Mouse (Mus musculus) urinary bladder, adult 18-20 months (tissue): ENCODE data around the gene Prss57.

Source experiments
- DNase-seq, 2 experiments: peaks; one replicate each; pipeline ENCODE4 v3.0.0; 2022; ENCODE audit warnings: low spot score in 2 of 2, mixed read lengths in 2 of 2

Prss57 gene

DNA sequence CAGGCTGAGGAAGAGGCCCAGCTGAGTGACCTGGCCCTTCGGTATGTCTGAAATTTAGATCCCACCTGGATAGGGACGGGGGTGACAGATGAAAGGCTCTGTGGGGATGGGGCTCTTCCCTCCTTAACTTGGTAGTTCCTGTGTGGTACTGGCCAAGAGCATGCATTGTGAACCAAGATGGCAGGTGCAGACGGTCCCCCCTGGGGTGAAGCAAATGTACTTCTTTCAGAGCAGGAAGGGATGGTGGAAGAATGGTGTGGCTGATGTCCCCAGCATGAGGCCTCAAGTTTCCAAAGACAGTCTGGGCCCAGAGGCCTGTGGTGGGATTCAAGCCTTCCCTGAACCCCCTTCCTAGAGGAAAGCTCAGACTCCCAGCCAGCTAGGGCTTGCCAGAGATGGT lies 34.9 kb downstream of the Prss57 start:
- DNase-seq = no peak

DNA sequence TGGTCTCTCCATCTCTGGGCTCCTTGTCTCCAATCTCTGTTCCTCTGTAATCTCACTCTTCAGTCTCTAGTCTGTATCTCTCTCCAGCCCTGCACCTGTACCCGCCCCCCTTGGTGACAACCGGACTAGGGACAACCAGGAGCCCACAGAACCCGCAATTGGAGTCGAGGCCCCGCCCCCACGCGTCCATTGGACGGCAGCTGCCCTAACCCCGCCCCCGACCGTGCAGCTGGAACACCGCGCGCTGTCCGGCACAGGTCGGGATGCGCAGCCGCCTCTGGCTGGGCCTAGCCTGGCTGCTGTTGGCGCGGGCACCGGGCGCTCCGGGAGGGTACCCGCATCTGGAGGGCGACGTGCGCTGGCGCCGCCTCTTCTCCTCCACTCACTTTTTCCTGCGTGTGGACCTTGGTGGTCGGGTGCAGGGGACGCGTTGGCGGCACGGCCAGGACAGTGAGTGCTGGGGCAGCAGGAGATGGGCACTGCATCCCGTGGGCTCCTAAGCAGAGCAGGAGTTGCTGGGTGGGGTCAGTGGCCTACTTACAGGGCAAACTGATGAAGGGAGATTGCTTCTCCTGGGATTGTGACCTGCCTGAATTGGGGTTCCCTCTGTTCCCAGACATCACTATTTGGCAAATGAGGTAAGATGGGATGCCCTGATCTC lies 35.8 kb downstream of the Prss57 start, which contains the start of gene Fgf22:
Gene Fgf22 (plus strand): TSS at position 221 of the 661 bp plus-strand sequence.
- DNase-seq = peak in 1 of 2 experiments; percentile 39

DNA sequence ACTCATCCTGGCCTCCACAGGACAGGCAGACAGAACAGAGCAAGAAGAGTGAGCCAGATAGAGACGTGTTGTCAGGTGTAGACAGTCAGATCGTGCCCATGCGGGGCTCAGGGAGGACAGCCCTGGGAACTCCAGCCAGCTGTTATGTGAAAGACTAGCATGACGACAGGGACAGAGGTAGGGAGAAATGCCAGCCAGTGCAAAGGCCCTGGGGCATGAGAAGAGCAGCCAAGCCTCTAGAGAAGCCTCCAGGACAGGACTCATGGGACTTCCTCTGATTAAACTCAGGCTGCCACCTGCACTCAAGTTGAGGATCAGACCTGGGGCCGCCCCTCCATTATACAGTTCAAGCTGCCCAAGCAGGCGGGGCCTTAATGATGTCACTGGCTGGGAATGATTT lies 42.3 kb downstream of the Prss57 start:
- no peak for DNase-seq

DNA sequence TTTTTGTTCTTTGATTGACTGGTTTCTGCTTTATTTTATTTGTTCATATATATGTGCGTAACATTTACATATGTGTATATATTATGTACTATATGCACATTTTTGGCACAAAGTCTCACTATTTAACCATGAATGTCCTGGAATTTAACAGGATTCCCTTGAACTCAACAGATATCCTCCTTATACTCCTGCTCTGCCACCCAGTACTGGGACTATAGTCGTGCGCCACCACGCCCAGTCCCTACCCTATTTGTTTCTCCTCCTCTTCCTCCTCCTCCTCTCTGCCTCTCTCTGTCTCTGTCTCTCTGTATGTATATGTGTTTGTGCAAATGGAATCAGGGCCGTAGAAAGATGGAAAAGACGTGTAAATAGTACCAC lies 44.0 kb downstream of the Prss57 start:
- no peak for DNase-seq

DNA sequence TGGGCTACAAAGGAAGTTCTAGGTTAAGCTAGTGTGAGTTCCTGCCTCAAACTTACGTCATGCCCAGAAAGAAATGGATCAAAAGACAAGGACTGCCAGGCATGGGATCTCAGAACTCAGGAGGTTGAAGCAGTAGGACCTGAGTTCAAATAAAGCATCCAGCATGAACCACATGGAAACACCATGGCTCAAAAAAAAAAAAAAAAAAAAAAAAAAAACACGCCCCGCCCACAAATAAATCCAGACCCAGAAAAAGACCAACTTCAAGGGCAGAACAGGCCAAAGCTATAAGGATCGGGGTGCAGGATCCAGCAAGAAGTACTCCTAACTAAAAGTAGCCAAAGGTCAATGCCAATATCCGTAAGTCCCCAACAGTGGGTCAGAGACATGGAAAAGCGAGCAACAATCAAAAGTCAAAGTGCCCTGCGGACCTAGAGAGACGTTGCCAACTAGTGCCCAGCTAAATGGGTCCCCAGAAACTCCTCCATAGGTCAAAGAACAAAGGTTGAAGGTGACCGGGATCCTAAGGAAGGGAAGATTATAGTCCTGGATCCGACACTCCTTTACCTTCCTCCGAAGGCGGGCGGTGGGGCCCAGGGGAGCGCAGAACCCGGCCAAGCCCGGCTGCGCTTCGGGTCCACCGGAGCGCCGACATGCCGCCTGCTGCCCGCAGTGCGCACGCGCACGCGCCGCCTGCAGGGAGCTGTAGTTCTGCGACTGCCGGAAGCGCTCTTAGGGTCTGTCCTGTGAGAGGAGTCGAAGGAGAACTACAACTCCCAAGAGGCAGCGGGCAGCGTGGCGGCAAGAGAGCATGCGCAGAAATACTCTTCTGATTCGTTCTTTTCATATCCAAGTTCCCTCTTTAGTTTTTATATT lies 44.6 kb downstream of the Prss57 start, which contains the start of gene Polrmt:
Gene Polrmt (minus strand): TSS at position 684 of the 876 bp plus-strand sequence.
- DNase-seq = peak; percentile 86 to 95

DNA sequence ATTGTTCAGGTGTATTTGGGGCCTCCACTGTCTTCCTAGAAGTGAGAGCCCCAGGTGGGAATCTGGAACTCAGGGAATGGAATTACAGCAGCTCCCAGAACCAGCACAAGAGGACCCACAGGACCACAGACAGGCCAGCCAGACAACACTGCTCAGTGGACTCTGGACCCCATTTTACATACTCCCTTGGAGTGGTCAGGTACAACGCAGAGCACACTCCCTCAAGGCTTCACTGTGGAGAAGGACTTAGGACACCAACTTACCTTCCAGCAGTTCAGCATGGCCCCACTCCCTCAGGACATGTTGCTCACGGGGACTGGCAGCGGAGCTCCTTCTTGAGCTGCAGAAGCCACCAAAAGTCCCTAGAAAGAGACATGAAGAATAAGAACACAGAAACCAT lies 45.4 kb downstream of the Prss57 start:
- no peak for DNase-seq

DNA sequence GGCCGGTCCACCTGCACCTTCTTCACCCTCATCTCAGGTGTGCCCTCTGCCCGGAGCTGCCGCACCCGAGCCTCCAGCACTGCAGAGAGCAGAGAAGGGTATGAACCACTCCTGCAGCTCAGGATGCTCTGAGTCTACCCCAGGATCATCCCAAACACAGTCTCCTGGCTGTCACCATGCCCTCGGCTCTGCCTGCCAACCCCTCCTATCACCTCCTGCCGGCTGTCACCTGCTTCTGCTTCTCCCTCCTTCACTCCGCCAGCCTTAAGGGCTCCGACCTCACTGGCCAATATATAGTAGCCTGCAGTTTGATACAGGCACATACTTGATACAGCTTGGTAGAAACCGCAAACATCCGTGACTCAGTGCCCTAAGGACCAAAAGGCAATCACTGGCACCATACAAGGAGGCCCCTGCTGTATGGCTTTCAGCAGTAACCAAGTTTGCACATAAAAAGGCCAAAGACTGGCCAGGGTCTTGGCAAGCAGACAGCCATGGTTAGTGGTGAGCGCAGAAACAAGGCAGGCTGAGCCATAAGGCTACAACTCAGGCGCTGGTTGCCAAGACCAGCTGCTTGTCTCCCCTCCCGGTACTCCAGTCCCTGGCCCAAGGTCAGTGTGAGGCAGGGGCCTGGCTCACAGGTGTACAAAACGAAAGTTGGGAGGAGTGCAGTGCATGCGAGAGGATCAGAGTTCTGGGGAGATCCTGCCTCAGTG lies 47.0 kb downstream of the Prss57 start:
- no peak for DNase-seq

DNA sequence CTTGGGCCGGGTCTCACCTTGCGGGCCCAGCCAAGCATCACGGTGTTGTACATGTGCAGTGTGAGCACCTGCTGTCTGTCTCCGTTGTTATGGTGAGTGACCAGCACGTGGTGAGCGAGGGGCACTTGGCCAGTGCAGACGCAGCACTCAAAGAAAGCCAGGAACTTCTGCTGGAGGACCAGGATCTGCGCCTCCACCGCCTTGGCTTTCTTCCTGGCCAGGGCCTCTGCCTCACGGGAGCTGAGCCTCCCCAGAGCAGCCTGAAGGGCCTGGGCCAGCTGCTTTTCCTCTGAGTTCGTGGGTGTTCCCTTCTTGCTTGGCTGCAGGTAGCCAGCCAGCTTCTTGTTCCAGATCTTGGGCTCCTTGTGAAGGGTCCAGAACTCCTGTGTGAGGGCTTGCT lies 47.6 kb downstream of the Prss57 start:
- DNase-seq = no peak

DNA sequence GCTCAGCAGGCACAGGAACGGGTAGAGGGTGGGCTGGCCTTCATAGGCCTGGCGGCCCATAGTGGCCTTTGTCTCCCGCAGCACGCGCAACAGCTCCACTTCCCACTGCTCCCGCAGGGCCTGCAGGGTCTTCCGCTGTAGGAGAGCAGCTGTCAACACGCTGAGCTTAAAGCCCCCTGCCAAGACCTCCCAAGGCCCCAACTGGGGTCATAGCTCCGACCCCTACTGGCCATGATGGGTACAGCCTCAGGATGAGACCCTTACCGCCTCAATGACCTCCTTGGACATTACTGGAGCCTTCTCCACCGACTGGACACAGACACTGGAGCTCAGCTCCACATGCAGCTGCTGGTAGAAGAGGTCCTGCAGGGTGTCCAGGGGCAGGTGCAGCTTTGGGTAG lies 49.9 kb downstream of the Prss57 start:
- no peak for DNase-seq

DNA sequence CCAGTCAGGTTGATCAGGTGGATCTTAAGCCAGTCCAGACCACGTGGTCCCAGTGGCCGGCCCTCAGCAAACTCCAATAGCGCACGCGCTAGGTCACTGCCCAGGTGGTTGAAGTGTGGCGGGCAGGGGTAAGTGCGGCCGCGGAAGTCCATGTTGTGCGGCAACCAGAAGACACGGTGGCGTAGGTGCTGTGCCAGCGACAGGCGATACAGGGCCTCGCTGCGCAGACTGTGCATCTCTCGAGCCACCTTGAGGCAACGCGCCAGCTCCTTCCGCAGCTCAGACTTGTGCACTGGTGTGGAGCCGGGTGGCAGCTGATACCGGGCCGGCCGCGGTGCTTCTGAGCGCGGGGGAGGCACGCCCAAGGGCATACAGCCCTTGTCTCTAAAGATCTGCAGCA lies 51.5 kb downstream of the Prss57 start:
- no peak for DNase-seq

DNA sequence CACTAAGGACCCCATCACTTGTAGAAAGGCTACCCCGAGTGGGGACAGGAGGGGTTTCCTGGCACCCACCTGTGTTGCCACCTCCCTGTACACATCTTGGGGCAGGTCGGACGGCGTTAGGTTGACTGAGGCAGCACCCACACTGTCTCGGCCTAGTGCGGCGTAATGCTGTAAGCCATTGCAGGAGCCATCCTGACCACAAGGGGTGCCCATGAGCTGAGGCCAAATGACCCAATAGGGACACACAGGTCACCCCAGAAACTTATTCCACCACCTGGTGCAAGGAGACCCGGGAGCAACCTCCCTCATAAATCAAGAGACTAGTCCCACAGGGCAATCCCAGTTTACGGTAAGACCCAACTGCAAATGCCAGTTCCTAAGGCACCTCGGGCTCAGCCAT lies 52.5 kb downstream of the Prss57 start:
- DNase-seq = no peak

DNA sequence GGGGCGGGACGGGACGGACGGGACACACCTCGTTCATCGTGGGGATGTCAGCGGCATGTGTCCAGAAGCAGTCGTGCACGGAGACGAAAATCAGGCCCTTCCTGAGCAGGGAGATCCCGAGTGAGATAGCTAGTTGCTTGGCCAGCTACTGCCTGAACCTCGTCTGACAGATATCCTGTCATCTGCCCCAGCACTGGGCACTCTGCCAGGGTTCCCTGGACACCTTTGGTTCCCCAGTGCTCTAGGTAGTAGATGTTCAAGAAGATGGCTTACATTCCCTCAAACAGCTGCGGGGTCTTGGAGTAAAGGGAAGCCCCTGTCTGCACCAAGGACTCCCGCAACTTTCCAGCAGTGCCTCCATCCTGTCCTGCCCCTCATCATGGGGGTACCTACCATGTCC lies 54.1 kb downstream of the Prss57 start:
- DNase-seq = no peak

DNA sequence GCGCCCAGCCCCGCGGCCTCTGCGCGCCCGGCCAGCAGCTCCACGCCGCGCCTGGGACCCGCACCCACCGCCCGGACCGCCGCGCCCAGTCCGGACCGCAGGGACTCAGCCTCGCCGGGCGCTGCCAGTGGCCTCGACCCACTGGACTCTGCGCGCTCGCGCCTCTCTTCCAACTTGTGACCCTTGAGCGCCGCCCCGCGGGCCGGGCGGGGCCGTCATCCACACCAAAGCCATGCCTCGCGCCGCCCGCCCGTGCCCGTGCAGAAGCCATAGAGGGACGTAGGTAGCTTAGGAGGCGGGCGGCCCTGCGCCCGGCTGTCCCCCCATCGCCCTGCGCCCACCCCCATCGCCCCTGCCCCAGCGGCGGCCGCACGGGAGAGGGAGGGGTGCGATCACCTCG lies 55.4 kb downstream of the Prss57 start:
- DNase-seq = no peak

DNA sequence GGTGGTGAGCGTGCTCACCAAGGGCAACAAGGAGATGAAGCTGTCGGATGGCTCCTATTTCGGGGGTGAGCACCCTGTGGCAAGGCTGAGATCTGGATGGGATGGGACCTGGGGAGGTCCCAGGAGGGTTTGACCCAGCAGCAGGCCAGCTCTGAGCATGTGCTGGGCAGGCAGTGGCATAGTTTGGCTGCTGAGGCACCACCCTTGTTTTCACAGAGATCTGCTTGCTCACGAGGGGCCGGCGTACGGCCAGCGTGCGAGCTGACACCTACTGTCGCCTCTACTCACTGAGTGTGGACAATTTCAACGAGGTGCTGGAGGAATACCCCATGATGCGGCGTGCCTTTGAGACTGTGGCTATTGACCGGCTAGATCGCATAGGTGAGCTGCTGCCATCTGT lies 56.9 kb downstream of the Prss57 start:
- DNase-seq = no peak

DNA sequence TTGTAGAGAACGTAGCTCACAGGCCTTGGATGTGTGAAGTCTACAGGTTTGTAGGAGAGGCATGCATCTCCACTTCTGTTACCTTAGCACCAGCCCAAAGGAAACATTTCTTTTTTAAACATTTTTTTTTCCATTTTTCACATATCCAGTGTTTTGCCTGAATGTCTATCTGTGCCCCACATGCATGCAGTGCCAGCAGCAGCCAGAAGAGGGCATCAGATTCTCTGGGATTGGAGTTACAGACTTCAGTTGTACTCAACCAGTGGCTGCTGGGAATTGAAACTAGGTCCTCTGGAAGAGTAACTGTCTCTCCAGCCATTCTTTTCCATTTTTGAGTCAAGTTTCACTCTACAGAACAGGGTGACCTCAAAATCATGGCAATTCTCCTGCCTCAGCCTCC lies 58.3 kb downstream of the Prss57 start:
- no peak for DNase-seq
